ENCODE assay signal across 7 mouse cellular contexts in the genomic region with DNA sequence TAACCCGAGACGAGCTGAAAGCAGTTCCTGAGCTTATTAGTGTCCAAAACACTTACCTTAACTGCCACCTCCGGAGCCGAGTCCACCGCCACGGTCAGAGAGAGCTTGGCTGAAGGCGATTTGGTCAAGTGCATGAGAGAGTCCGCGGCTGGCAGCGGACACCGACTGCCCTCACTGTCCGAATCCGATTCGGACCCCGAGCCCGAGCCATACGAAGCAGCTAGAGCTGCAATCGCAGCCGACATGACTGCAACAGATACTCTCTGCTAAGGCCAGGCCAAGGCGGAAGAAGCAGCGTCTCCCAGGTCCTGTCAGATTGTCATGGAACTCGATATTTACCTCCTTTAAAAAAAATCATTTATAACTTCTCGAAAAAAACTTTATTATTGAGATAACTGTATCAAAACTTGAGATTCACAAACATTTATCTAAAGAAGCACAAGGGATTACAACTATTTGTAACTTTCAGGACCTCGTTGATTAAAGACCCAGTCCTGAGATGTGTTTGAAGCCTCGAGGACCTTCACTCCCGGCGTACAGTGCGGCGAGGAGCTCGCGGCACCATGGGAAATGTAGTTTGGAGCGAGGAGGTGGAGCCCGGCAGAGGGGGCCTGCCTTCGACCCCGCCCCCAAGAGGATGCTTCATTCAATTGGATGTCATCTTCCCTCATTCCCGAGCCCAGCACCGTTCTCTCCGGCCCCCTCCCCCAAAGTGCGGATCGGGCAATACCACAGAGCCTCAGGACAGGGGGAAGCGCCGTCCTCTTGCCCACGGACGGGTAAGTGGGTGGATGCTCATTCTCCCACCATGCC. TPM values are rescaled to one million over a fixed set of nuclear protein-coding genes. Genes with fewer than 3 reads are reported as not detected.
DNase-seq lines count a peak whose midpoint lies in the region; ATAC-seq lines count a peak whose summit lies in the region.

Gene Cdc40, minus strand, starts transcription at position 481 of the 813 bp plus-strand sequence.
Gene Wasf1, plus strand, starts transcription at position 645 of the 813 bp plus-strand sequence.

- no peaks in the 10 kb centered on the region for H3K36me3 ChIP-seq in embryonic facial prominence, embryonic 11.5 days (replicated peaks; ENCODE audit: control insufficient read depth, insufficient read depth, low read depth, low read length)
- peaks cover 22% of the 10 kb centered on the region for H3K36me3 ChIP-seq in limb, embryonic 10.5 days
- H3K36me3 ChIP-seq in midbrain, embryonic 13.5 days: peaks cover 5% of the 10 kb centered on the region; the same call in 1 of the 2 replicates

- H3K9ac ChIP-seq in embryonic facial prominence, embryonic 11.5 days (replicated peaks; ENCODE audit: low read length): peak within 1 kb of the TSS; percentile 90
- H3K9ac ChIP-seq in midbrain, embryonic 13.5 days (replicated peaks): peak within 1 kb of the TSS; percentile 99

- H3K4me2 ChIP-seq in embryonic facial prominence, embryonic 11.5 days (ENCODE audit: low read depth, low read length): peak within 1 kb of the TSS; percentile 69
- H3K4me2 ChIP-seq in midbrain, embryonic 13.5 days (replicated peaks): peak within 1 kb of the TSS; percentile 65

- peak within 1 kb of the TSS; percentile 85 for H3K4me3 ChIP-seq in embryonic facial prominence, embryonic 11.5 days (ENCODE audit: low read depth, low read length)
- H3K4me3 ChIP-seq in limb, embryonic 10.5 days: peak within 1 kb of the TSS; percentile 85
- peak within 1 kb of the TSS; percentile 95 for H3K4me3 ChIP-seq in midbrain, embryonic 13.5 days (replicated peaks)

- DNase-seq in adrenal gland, postnatal 14 days: peak; percentile 99
- peak; percentile 98 for DNase-seq in embryonic facial prominence, embryonic 11.5 days (ENCODE audit: low spot score)
- peak; percentile 96 for DNase-seq in kidney, adult 11 months
- peak; percentile 94 for DNase-seq in limb, embryonic 10.5 days (ENCODE audit: low spot score)
- peak; percentile 79 for DNase-seq in spleen, adult 12 weeks (ENCODE audit: low spot score)

- H3K4me1 ChIP-seq in embryonic facial prominence, embryonic 11.5 days (ENCODE audit: control insufficient read depth, insufficient read depth, low read length): no peaks in the 10 kb centered on the region
- H3K4me1 ChIP-seq in limb, embryonic 10.5 days: peaks cover 13% of the 10 kb centered on the region; the same call in 1 of the 2 replicates
- H3K4me1 ChIP-seq in midbrain, embryonic 13.5 days (replicated peaks): peaks cover 29% of the 10 kb centered on the region

- H3K9me3 ChIP-seq in embryonic facial prominence, embryonic 11.5 days (replicated peaks; ENCODE audit: control insufficient read depth, low read length): no peaks in the 10 kb centered on the region
- no peaks in the 10 kb centered on the region for H3K9me3 ChIP-seq in limb, embryonic 10.5 days (replicated peaks)
- H3K9me3 ChIP-seq in midbrain, embryonic 13.5 days: no peaks in the 10 kb centered on the region

- ATAC-seq in embryonic facial prominence, embryonic 11.5 days (replicated peaks; ENCODE audit: insufficient number of reproducible peaks, low FRiP score, low TSS enrichment, low read depth): peak; percentile 96
- peak; percentile 96 for ATAC-seq in granulocyte monocyte progenitor cell, adult 5-6 weeks (replicated peaks; ENCODE audit: poor library complexity, severe bottlenecking)
- peak; percentile 97 for ATAC-seq in midbrain, embryonic 13.5 days

- H3K27me3 ChIP-seq in embryonic facial prominence, embryonic 11.5 days (ENCODE audit: control insufficient read depth, insufficient read depth, low read length): no peaks in the 10 kb centered on the region
- no peaks in the 10 kb centered on the region for H3K27me3 ChIP-seq in limb, embryonic 10.5 days (ENCODE audit: low read depth, poor library complexity, severe bottlenecking)
- H3K27me3 ChIP-seq in midbrain, embryonic 13.5 days: no peaks in the 10 kb centered on the region

- under 1% methylated on average over 44 of the region's 44 CpGs for WGBS in embryonic facial prominence, embryonic 11.5 days
- under 1% methylated on average over 44 of the region's 44 CpGs for WGBS in limb, embryonic 10.5 days
- under 1% methylated on average over 44 of the region's 44 CpGs for WGBS in midbrain, embryonic 13.5 days

- peak within 1 kb of the TSS; percentile 89 for H3K27ac ChIP-seq in embryonic facial prominence, embryonic 11.5 days (replicated peaks; ENCODE audit: low read depth, low read length)
- H3K27ac ChIP-seq in limb, embryonic 10.5 days: peak within 1 kb of the TSS; percentile 94
- H3K27ac ChIP-seq in midbrain, embryonic 13.5 days: peak within 1 kb of the TSS; percentile 99

RNA-seq across cellular contexts. Expression of gene Cdc40, which starts in this region (rescaled TPM):
- 24.0 and 28.0 TPM in 2 replicates for total RNA-seq in adrenal gland, postnatal 14 days (2021)
- 41.5 and 44.8 TPM in 2 replicates for polyA plus RNA-seq in embryonic facial prominence, embryonic 11.5 days (2014; fragmentation: Nextera tagmentation; extraction: Ambion mirVana)
- 63.7 and 64.7 TPM in 2 replicates for total RNA-seq in granulocyte monocyte progenitor cell, adult 5-6 weeks (2014; fragmentation: Nextera tagmentation)
- 42.3 and 48.3 TPM in 2 replicates for total RNA-seq in granulocyte monocyte progenitor cell, adult 5-6 weeks (2017)
- polyA plus RNA-seq in limb, embryonic 10.5 days (2016; fragmentation: Nextera tagmentation; extraction: Ambion mirVana): 38.7 and 40.5 TPM in 2 replicates
- polyA plus RNA-seq in midbrain, embryonic 13.5 days (2015; fragmentation: Nextera tagmentation; extraction: Ambion mirVana): 30.2 and 30.5 TPM in 2 replicates

RNA-seq across cellular contexts. Expression of gene Wasf1, which starts in this region (rescaled TPM):
- 5.6 and 6.9 TPM in 2 replicates for total RNA-seq in adrenal gland, postnatal 14 days (2021)
- polyA plus RNA-seq in embryonic facial prominence, embryonic 11.5 days (2014; fragmentation: Nextera tagmentation; extraction: Ambion mirVana): 29.7 and 32.9 TPM in 2 replicates
- total RNA-seq in granulocyte monocyte progenitor cell, adult 5-6 weeks (2014; fragmentation: Nextera tagmentation): not detected in 2 replicates
- total RNA-seq in granulocyte monocyte progenitor cell, adult 5-6 weeks (2017): not detected in 2 replicates
- polyA plus RNA-seq in limb, embryonic 10.5 days (2016; fragmentation: Nextera tagmentation; extraction: Ambion mirVana): 43.4 and 48.6 TPM in 2 replicates
- 93.7 and 97.1 TPM in 2 replicates for polyA plus RNA-seq in midbrain, embryonic 13.5 days (2015; fragmentation: Nextera tagmentation; extraction: Ambion mirVana)

Comparison
In these comparisons a context has a peak if more than half of its experiments do, and no peak if none do; other contexts are left out.
1. Peak in every context shown above with its lines: DNase-seq, ATAC-seq, H3K4me3 ChIP-seq and H3K27ac ChIP-seq.